Mouse (Mus musculus): Measurements from ENCODE around the gene Sall1. TPM values are rescaled to one million over a fixed set of nuclear protein-coding genes. Genes with fewer than 3 reads are reported as not detected.

Sall1 gene
- polyA plus RNA-seq, 1 experiment from 2014 or later, result 2.4 TPM

DNA sequence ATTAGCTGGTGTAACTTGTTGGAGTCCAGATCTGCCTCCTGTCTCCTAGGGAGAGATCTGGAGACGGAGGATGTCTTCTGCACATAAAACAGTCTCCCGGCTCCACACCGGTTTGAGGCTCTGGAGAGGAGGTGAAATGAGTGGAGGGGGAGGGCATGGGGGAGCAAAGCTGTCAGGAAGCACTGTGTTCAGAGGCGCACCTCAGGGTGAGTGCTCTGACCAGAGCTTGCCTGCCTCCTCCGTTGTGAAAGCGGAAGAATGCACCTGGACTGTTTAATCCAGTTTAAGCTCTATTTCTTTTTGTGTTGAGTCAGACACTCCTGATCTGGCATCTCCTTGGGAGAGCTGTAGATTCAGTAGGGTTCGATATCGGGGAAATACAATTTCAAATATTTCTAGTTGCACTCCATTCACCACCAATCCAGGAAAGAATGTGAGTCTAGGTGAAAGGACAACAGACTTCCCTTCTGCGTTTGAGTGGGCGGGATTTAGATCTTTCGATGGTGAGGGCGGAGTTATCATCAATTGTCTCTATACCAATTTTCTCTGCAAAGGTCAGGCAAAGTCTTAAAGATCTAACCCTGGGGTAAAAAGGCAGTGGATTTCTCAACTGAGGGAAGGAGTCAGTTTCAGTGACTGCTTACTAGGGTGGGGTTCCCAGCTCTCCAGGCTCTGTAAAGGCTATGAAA, 31.8 kb downstream of the Sall1 start:
- Histone ChIP-seq H3K9me3 (ENCODE audit: control insufficient read depth, low read length) (no peaks in the 10 kb centered on the region), H3K4me2 (peak overlapping the region; percentile 3; the same call in 1 of the 2 replicates), H3K36me3 (ENCODE audit: control insufficient read depth, insufficient read depth, low read length) (no peaks in the 10 kb centered on the region), H3K9ac (ENCODE audit: low read depth, low read length) (no peak overlapping the region), H3K27ac (ENCODE audit: low read depth, low read length) (peak overlapping the region; percentile 56), H3K4me3 (ENCODE audit: low read depth, low read length) (no peak overlapping the region), H3K27me3 (replicated peaks; ENCODE audit: control insufficient read depth, insufficient read depth, low read length) (peaks cover 11% of the 10 kb centered on the region), H3K4me1 (replicated peaks; ENCODE audit: control insufficient read depth, insufficient read depth, low read length) (no peaks in the 10 kb centered on the region; the same call in 1 of the 2 replicates)
- WGBS, result 37% methylated on average over 12 of the region's 12 CpGs
- ATAC-seq (replicated peaks; ENCODE audit: low FRiP score) (no peak), DNase-seq (ENCODE audit: low spot score) (no peak)

DNA sequence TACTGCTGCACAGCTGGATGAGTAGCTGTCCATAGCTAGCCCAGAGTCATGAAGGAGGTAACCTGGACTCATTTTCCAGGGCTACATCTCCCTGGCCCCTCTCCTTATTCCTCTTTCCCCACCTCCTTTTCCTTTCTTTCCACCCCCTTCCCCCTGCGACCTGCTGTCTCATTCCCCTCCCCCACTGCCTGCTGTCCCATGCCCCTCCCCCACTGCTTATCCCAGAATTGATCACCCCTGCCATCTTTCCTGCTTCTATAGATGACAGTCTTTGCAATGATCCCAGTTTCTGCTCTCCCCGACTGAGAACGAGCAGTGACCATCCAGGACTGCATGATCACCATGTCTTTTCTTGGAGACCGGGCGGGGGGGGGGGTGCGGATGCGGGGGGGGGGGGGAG, 35.2 kb downstream of the Sall1 start:
- Histone ChIP-seq H3K27ac (ENCODE audit: low read depth, low read length) (no peak overlapping the region), H3K27me3 (replicated peaks; ENCODE audit: control insufficient read depth, insufficient read depth, low read length) (peaks cover 31% of the 10 kb centered on the region), H3K4me2 (no peak overlapping the region), H3K4me1 (replicated peaks; ENCODE audit: control insufficient read depth, insufficient read depth, low read length) (no peaks in the 10 kb centered on the region; the same call in 1 of the 2 replicates), H3K4me3 (ENCODE audit: low read depth, low read length) (no peak overlapping the region), H3K9me3 (ENCODE audit: control insufficient read depth, low read length) (no peaks in the 10 kb centered on the region), H3K9ac (ENCODE audit: low read depth, low read length) (no peak overlapping the region), H3K36me3 (ENCODE audit: control insufficient read depth, insufficient read depth, low read length) (no peaks in the 10 kb centered on the region)
- no peak for ATAC-seq (replicated peaks; ENCODE audit: low FRiP score)
- WGBS, result 25% methylated on average over 7 of the region's 7 CpGs
- DNase-seq (ENCODE audit: low spot score), result no peak

- Histone ChIP-seq H3K36me3 (ENCODE audit: control insufficient read depth, insufficient read depth, low read length) (no peaks in the 10 kb centered on the region), H3K9ac (ENCODE audit: low read depth, low read length) (no peak overlapping the region), H3K4me3 (ENCODE audit: low read depth, low read length) (no peak overlapping the region), H3K4me1 (replicated peaks; ENCODE audit: control insufficient read depth, insufficient read depth, low read length) (no peaks in the 10 kb centered on the region; the same call in 1 of the 2 replicates), H3K27ac (ENCODE audit: low read depth, low read length) (no peak overlapping the region), H3K27me3 (replicated peaks; ENCODE audit: control insufficient read depth, insufficient read depth, low read length) (peaks cover 31% of the 10 kb centered on the region), H3K9me3 (ENCODE audit: control insufficient read depth, low read length) (no peaks in the 10 kb centered on the region), H3K4me2 (peak overlapping the region; percentile 75)
- no peak for DNase-seq (ENCODE audit: low spot score)
- WGBS, result under 1% methylated on average over 8 of the region's 8 CpGs
- ATAC-seq (replicated peaks; ENCODE audit: low FRiP score), result no peak
Observed at GRCm38 (mm10) chr8:89007114-89007513, 36.8 kb downstream of the Sall1 start.

DNA sequence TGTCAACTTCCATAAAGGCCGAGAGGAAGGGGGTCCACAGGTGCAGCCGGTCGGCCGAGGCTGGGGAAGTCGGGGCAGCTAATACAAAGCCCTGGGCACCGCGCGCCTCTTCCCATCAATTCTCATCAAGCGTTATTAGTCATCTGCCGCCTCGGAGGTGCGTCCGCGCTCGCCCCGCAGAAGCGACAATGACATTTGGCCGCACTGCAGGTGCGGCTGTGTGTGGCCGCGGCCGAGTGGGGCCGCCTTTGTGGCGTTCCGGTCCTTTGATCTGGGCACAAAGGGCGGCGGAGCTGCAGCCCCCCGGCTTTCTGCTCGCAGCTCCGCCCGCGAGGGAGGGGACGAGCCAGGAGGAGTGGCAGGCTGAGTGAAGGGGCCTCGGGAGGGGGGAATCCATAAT, 37.5 kb downstream of the Sall1 start:
- H3K4me2 ChIP-seq, result peak overlapping the region; percentile 75
- H3K27me3 ChIP-seq (replicated peaks; ENCODE audit: control insufficient read depth, insufficient read depth, low read length), result peaks cover 31% of the 10 kb centered on the region
- no peaks in the 10 kb centered on the region for H3K36me3 ChIP-seq (ENCODE audit: control insufficient read depth, insufficient read depth, low read length)
- H3K9ac ChIP-seq (ENCODE audit: low read depth, low read length), result peak overlapping the region; percentile 34; the same call in 1 of the 2 replicates
- no peak overlapping the region for H3K27ac ChIP-seq (ENCODE audit: low read depth, low read length)
- 1% methylated on average over 34 of the region's 34 CpGs for WGBS
- H3K9me3 ChIP-seq (ENCODE audit: control insufficient read depth, low read length), result no peaks in the 10 kb centered on the region
- DNase-seq (ENCODE audit: low spot score) (peak; percentile 44), ATAC-seq (replicated peaks; ENCODE audit: low FRiP score) (no peak)
- peak overlapping the region; percentile 44 for H3K4me3 ChIP-seq (ENCODE audit: low read depth, low read length)
- no peaks in the 10 kb centered on the region; the same call in 1 of the 2 replicates for H3K4me1 ChIP-seq (replicated peaks; ENCODE audit: control insufficient read depth, insufficient read depth, low read length)

DNA sequence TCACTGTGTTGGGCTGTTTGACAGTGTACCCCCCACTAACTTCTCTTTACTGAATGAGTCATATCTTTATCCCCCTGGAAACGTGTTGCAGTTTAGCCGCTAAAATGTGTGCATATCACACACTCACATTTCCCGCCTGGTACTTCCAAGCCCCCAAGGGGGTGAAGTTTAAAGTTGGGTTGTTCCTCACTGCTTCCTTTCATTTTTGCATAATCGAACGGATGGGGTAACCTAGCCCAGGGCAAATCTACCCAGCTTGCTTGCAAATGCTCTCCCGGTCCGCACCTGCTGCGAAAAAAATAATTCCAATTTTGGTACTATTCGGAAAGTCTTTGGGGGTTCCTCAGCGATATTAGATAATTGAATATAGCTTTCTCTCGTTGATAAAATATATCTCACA, 38.2 kb downstream of the Sall1 start:
- H3K36me3 ChIP-seq (ENCODE audit: control insufficient read depth, insufficient read depth, low read length), result no peaks in the 10 kb centered on the region
- no peak overlapping the region for H3K9ac ChIP-seq (ENCODE audit: low read depth, low read length)
- WGBS, result 32% methylated on average over 11 of the region's 11 CpGs
- H3K9me3 ChIP-seq (ENCODE audit: control insufficient read depth, low read length), result no peaks in the 10 kb centered on the region
- H3K27me3 ChIP-seq (replicated peaks; ENCODE audit: control insufficient read depth, insufficient read depth, low read length), result peaks cover 31% of the 10 kb centered on the region
- H3K4me2 ChIP-seq, result peak overlapping the region; percentile 75
- H3K4me3 ChIP-seq (ENCODE audit: low read depth, low read length), result peak overlapping the region; percentile 44; the same call in 1 of the 2 replicates
- H3K27ac ChIP-seq (ENCODE audit: low read depth, low read length), result no peak overlapping the region
- DNase-seq (ENCODE audit: low spot score), result no peak
- H3K4me1 ChIP-seq (replicated peaks; ENCODE audit: control insufficient read depth, insufficient read depth, low read length), result no peaks in the 10 kb centered on the region; the same call in 1 of the 2 replicates
- ATAC-seq (replicated peaks; ENCODE audit: low FRiP score), result no peak

GRCm38 (mm10) chr8:89004041-89004440, 39.9 kb downstream of the Sall1 start:
- Histone ChIP-seq H3K4me2 (no peak overlapping the region), H3K27me3 (replicated peaks; ENCODE audit: control insufficient read depth, insufficient read depth, low read length) (peaks cover 31% of the 10 kb centered on the region), H3K4me3 (ENCODE audit: low read depth, low read length) (no peak overlapping the region), H3K9ac (ENCODE audit: low read depth, low read length) (no peak overlapping the region), H3K27ac (ENCODE audit: low read depth, low read length) (no peak overlapping the region), H3K4me1 (replicated peaks; ENCODE audit: control insufficient read depth, insufficient read depth, low read length) (no peaks in the 10 kb centered on the region; the same call in 1 of the 2 replicates), H3K36me3 (ENCODE audit: control insufficient read depth, insufficient read depth, low read length) (no peaks in the 10 kb centered on the region), H3K9me3 (ENCODE audit: control insufficient read depth, low read length) (no peaks in the 10 kb centered on the region)
- ATAC-seq (replicated peaks; ENCODE audit: low FRiP score) (no peak), DNase-seq (ENCODE audit: low spot score) (no peak)
- 32% methylated on average over 2 of the region's 2 CpGs for WGBS

DNA sequence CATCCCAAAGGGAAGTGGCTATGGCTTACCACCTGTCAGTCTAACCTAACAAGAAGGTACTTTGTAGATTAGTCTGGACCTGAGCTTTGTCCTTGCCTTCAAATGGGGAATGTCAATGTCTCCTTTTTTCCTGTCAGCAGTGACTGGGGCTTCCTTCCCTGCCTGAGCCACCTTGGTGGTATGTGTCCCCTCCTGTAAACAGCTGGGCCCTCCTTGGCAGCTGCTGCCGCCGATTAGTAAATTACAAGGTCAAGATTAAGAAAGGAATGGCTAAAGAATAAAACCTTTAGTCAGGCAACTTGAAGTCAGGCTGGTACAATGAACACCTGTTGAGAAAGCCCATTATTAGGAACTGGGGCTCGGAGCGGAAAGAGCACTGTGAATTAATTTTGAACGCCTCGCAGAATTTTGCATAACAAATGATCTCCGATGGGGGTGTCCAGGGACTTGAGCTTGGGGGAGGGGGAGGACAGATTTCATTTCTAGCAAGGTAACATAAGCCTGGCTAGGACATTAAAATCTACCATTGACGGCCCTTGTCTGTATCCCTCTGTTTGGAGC, 40.5 kb downstream of the Sall1 start:
- Histone ChIP-seq H3K4me1 (replicated peaks; ENCODE audit: control insufficient read depth, insufficient read depth, low read length) (no peaks in the 10 kb centered on the region; the same call in 1 of the 2 replicates), H3K4me3 (ENCODE audit: low read depth, low read length) (no peak overlapping the region), H3K27me3 (replicated peaks; ENCODE audit: control insufficient read depth, insufficient read depth, low read length) (peaks cover 31% of the 10 kb centered on the region), H3K4me2 (no peak overlapping the region), H3K9me3 (ENCODE audit: control insufficient read depth, low read length) (no peaks in the 10 kb centered on the region), H3K9ac (ENCODE audit: low read depth, low read length) (no peak overlapping the region), H3K36me3 (ENCODE audit: control insufficient read depth, insufficient read depth, low read length) (no peaks in the 10 kb centered on the region), H3K27ac (ENCODE audit: low read depth, low read length) (no peak overlapping the region)
- no peak for ATAC-seq (replicated peaks; ENCODE audit: low FRiP score)
- WGBS, result 63% methylated on average over 8 of the region's 8 CpGs
- DNase-seq (ENCODE audit: low spot score), result no peak

DNA sequence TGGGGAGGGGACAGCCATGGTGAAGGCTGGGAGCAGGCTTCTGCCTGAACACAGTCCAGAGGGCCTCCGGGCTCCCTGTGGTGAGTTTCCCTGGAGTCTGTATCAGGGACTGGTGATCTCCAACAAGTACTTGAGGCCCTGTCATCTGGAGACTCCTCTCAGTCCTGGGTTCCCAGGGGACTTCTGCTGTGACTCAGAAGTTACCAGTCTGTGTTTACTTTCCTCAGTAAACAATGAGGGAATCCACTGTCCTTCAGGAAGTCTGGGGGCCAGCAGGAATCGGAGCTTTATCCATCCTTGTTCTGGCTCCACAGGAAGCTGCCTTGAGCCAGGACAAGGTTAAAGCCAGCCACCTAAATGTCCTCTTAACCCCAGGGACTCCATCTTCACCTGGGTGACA, 41.8 kb downstream of the Sall1 start:
- H3K36me3 ChIP-seq (ENCODE audit: control insufficient read depth, insufficient read depth, low read length), result no peaks in the 10 kb centered on the region
- no peak overlapping the region for H3K4me3 ChIP-seq (ENCODE audit: low read depth, low read length)
- H3K27ac ChIP-seq (ENCODE audit: low read depth, low read length), result no peak overlapping the region
- H3K27me3 ChIP-seq (replicated peaks; ENCODE audit: control insufficient read depth, insufficient read depth, low read length), result peaks cover 20% of the 10 kb centered on the region
- no peaks in the 10 kb centered on the region for H3K9me3 ChIP-seq (ENCODE audit: control insufficient read depth, low read length)
- 43% methylated on average over 2 of the region's 2 CpGs for WGBS
- no peak overlapping the region for H3K9ac ChIP-seq (ENCODE audit: low read depth, low read length)
- H3K4me2 ChIP-seq, result no peak overlapping the region
- ATAC-seq (replicated peaks; ENCODE audit: low FRiP score), result no peak
- H3K4me1 ChIP-seq (replicated peaks; ENCODE audit: control insufficient read depth, insufficient read depth, low read length), result no peaks in the 10 kb centered on the region
- DNase-seq (ENCODE audit: low spot score), result no peak

DNA sequence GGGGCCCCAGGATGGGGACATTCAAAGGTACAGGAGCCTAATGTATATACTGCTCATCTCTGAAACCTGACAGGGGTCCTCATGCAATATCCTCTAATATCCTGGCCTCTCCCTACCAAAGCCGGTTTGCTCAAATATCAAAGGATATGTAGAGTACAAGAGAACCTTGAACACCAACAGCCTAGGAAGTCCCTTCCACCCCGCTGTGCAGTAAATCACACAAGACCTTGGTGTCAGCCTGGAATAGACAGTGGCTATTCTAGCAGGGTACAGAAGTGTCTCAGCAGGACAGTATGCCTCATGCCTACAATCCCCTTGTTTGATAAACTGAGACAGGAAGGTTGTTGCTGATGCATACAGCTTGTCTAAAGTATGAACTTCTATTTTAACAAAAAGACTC, 46.7 kb downstream of the Sall1 start:
- no peak overlapping the region for H3K9ac ChIP-seq (ENCODE audit: low read depth, low read length)
- no peaks in the 10 kb centered on the region for H3K36me3 ChIP-seq (ENCODE audit: control insufficient read depth, insufficient read depth, low read length)
- no peak overlapping the region for H3K4me3 ChIP-seq (ENCODE audit: low read depth, low read length)
- no peaks in the 10 kb centered on the region for H3K27me3 ChIP-seq (replicated peaks; ENCODE audit: control insufficient read depth, insufficient read depth, low read length)
- ATAC-seq (replicated peaks; ENCODE audit: low FRiP score) (no peak), DNase-seq (ENCODE audit: low spot score) (no peak)
- no peak overlapping the region for H3K27ac ChIP-seq (ENCODE audit: low read depth, low read length)
- no peaks in the 10 kb centered on the region for H3K9me3 ChIP-seq (ENCODE audit: control insufficient read depth, low read length)
- H3K4me2 ChIP-seq, result no peak overlapping the region
- no peaks in the 10 kb centered on the region for H3K4me1 ChIP-seq (replicated peaks; ENCODE audit: control insufficient read depth, insufficient read depth, low read length)
- WGBS, result 82% methylated on average over 2 of the region's 2 CpGs

Data from liver, embryonic 11.5 days (tissue).